Mouse (Mus musculus): ENCODE results near the gene Mogs. TPM values are rescaled to one million over a fixed set of nuclear protein-coding genes. Genes with fewer than 3 reads are reported as not detected.

Gene Mogs
- polyA plus RNA-seq, 1 experiment from 2014 or later = 8.8 TPM

DNA sequence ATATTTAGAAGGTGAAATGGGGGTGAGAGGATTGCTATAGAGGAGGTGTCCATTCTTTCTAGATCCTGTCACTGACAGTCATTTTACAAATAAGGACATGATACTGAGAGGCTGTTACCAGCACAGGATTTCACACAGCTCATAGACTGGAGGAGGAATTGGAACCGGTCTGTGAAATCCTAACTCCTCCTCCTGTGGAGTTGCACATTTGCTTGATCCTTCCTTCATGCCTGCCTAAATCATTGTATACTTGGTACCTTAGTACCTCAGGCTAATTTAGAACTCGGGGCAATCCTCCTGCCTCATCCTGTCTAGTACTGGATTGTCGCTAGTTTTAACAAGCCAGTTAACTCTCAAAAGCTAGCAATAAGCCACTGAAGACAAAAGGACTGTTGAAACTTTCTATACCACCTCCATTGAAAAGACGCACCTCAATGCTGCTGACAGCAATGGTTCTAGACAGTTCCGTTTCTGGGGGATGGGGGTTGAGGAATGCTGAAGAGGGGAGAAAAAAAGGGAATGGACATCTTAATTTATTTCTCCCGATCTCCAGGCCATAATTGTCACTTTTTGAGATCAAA lies 49.8 kb downstream of the Mogs start:
- H3K4me3 ChIP-seq (ENCODE audit: low read length) = peak overlapping the region; percentile 97
- no peaks in the 10 kb centered on the region for H3K36me3 ChIP-seq (ENCODE audit: control insufficient read depth, insufficient read depth, low read length)
- peaks cover 13% of the 10 kb centered on the region; the same call in 1 of the 2 replicates for H3K27me3 ChIP-seq (replicated peaks; ENCODE audit: control insufficient read depth, insufficient read depth, low read length)
- peak overlapping the region; percentile 93 for H3K9ac ChIP-seq (ENCODE audit: low read depth, low read length)
- H3K4me1 ChIP-seq (ENCODE audit: control insufficient read depth, insufficient read depth, low read length) = peaks cover 14% of the 10 kb centered on the region
- 0 out of 2 replicates have a peak, but pooled peaks have one; percentile 12 for ATAC-seq
- H3K9me3 ChIP-seq (ENCODE audit: control insufficient read depth, low read length) = no peaks in the 10 kb centered on the region
- WGBS = 3% methylated on average over 6 of the region's 6 CpGs
- peak overlapping the region; percentile 17; the same call in 1 of the 2 replicates for H3K27ac ChIP-seq (ENCODE audit: low read length)
- H3K4me2 ChIP-seq (ENCODE audit: low read depth, low read length) = peak overlapping the region; percentile 77

DNA sequence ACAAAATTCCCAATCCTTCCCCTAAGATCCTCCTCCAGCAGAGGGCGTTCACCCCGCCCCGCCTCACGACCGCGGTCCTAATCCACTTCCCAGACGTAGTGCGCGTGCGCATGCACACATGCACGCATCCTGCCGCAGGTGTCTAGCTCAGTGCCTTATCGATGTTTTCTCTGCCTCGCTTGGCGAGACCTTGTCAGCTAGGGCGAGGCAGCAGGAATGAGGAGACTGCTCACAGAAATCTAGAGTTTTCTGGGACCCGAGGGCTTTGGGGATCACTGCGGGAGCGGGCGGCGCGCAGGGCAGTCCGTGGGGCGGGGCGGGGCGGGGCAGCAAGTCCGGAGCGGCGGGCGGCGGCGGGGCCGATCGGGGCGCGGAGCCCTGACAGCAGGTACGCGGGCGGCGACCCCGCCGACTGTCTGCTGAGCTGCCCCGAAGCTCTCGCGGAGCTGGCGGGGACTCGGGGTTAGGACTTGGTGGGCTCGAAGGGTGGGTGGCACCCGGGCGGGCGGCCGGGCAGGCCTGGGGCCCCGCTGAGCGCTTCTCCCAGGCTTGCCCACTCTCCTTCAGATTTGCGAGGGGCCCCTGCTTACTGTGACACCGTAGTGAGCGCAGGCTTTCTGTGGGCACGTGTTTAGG lies 50.4 kb downstream of the Mogs start, which contains the start of gene Dctn1:
Dctn1 (plus strand) TSS at position 314 of the 636 bp plus-strand sequence.
- H3K4me2 ChIP-seq (ENCODE audit: low read depth, low read length) = peak within 1 kb of the TSS; percentile 77
- WGBS = under 1% methylated on average over 58 of the region's 58 CpGs
- H3K27me3 ChIP-seq (replicated peaks; ENCODE audit: control insufficient read depth, insufficient read depth, low read length) = peaks cover 11% of the 10 kb centered on the region; the same call in 1 of the 2 replicates
- peaks cover 14% of the 10 kb centered on the region for H3K4me1 ChIP-seq (ENCODE audit: control insufficient read depth, insufficient read depth, low read length)
- peak within 1 kb of the TSS; percentile 97 for H3K4me3 ChIP-seq (ENCODE audit: low read length)
- H3K27ac ChIP-seq (ENCODE audit: low read length) = peak within 1 kb of the TSS; percentile 84
- peak; percentile 84 for ATAC-seq
- no peaks in the 10 kb centered on the region for H3K9me3 ChIP-seq (ENCODE audit: control insufficient read depth, low read length)
- no peaks in the 10 kb centered on the region for H3K36me3 ChIP-seq (ENCODE audit: control insufficient read depth, insufficient read depth, low read length)
- H3K9ac ChIP-seq (ENCODE audit: low read depth, low read length) = peak within 1 kb of the TSS; percentile 93

DNA sequence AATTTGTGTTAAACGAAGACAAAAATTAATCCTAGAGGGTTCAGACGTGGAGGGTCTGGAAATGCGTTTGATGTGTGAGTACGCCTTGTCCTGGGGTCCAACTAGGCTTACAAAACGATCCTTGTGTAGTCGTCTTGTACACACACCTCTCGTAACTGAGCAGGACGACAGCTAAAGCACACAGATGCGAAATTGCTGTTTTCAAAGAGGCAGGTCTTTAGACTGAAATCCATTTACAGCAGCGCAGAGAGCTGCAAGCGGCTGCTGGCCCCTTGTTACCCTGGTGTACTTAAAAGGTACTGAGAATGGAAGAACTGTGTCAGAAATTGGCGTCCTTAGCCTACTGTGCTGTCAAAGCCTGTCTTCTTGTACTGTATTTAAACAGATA lies 50.9 kb downstream of the Mogs start:
- Histone ChIP-seq H3K4me3 (ENCODE audit: low read length) (peak overlapping the region; percentile 97), H3K4me2 (ENCODE audit: low read depth, low read length) (peak overlapping the region; percentile 77), H3K36me3 (ENCODE audit: control insufficient read depth, insufficient read depth, low read length) (no peaks in the 10 kb centered on the region), H3K4me1 (ENCODE audit: control insufficient read depth, insufficient read depth, low read length) (peaks cover 14% of the 10 kb centered on the region), H3K9me3 (ENCODE audit: control insufficient read depth, low read length) (no peaks in the 10 kb centered on the region), H3K27ac (ENCODE audit: low read length) (peak overlapping the region; percentile 84), H3K9ac (ENCODE audit: low read depth, low read length) (peak overlapping the region; percentile 93), H3K27me3 (replicated peaks; ENCODE audit: control insufficient read depth, insufficient read depth, low read length) (peaks cover 6% of the 10 kb centered on the region; the same call in 1 of the 2 replicates)
- WGBS = under 1% methylated on average over 12 of the region's 12 CpGs
- peak; percentile 17 for ATAC-seq

MicroRNAs within 50 kb of the gene (microRNA counts, 519-probe panel; counts per million panel counts)
- 1,672 counts per million, percentile 21 among the panel's probes with 10 or more counts for microRNA mmu-miR-3470a+mmu-miR-3470b

Small RNAs within 50 kb of the gene (microRNA-seq; reads per million reads assigned to microRNA genes)
- gene Mir3470a = not detected

Other genes starting within 250 kb of the Mogs start
- 1.2 and 1.5 TPM in 2 replicates for gene Sema4f, start 175.7 kb upstream of the Mogs start, polyA plus RNA-seq (2015; fragmentation: Nextera tagmentation; extraction: Ambion mirVana)
- 0.34 and 0.62 TPM in 2 replicates for gene M1ap, start 168.6 kb upstream of the Mogs start, polyA plus RNA-seq (2015; fragmentation: Nextera tagmentation; extraction: Ambion mirVana)
- gene Dok1, start 82.0 kb upstream of the Mogs start, polyA plus RNA-seq (2015; fragmentation: Nextera tagmentation; extraction: Ambion mirVana) = 9.5 and 9.6 TPM in 2 replicates
- gene Loxl3, start 81.3 kb upstream of the Mogs start, polyA plus RNA-seq (2015; fragmentation: Nextera tagmentation; extraction: Ambion mirVana) = 11.3 and 11.9 TPM in 2 replicates
- gene Aup1, start 61.0 kb upstream of the Mogs start, polyA plus RNA-seq (2015; fragmentation: Nextera tagmentation; extraction: Ambion mirVana) = 258 and 265 TPM in 2 replicates
- gene Htra2, start 60.2 kb upstream of the Mogs start, polyA plus RNA-seq (2015; fragmentation: Nextera tagmentation; extraction: Ambion mirVana) = 66.0 and 68.5 TPM in 2 replicates
- 24.0 and 28.7 TPM in 2 replicates for gene Dqx1, start 57.7 kb upstream of the Mogs start, polyA plus RNA-seq (2015; fragmentation: Nextera tagmentation; extraction: Ambion mirVana)
- gene Tlx2, start 45.2 kb upstream of the Mogs start, polyA plus RNA-seq (2015; fragmentation: Nextera tagmentation; extraction: Ambion mirVana) = 9.3 and 10.4 TPM in 2 replicates
- 27.2 and 29.7 TPM in 2 replicates for gene Pcgf1, start 37.6 kb upstream of the Mogs start, polyA plus RNA-seq (2015; fragmentation: Nextera tagmentation; extraction: Ambion mirVana)
- gene Lbx2, start 29.1 kb upstream of the Mogs start, polyA plus RNA-seq (2015; fragmentation: Nextera tagmentation; extraction: Ambion mirVana) = 0.58 and 0.62 TPM in 2 replicates
- gene Ccdc142, start 13.9 kb upstream of the Mogs start, polyA plus RNA-seq (2015; fragmentation: Nextera tagmentation; extraction: Ambion mirVana) = 1.7 and 3.0 TPM in 2 replicates
- gene Gm42688, start 13.9 kb upstream of the Mogs start, polyA plus RNA-seq (2015; fragmentation: Nextera tagmentation; extraction: Ambion mirVana) = 1.7 and 2.0 TPM in 2 replicates
- 118 and 134 TPM in 2 replicates for gene Mrpl53, start 6.5 kb upstream of the Mogs start, polyA plus RNA-seq (2015; fragmentation: Nextera tagmentation; extraction: Ambion mirVana)
- gene Wbp1, start 6.1 kb downstream of the Mogs start, polyA plus RNA-seq (2015; fragmentation: Nextera tagmentation; extraction: Ambion mirVana) = 94.4 and 95.5 TPM in 2 replicates
- gene Ino80b, start 9.9 kb downstream of the Mogs start, polyA plus RNA-seq (2015; fragmentation: Nextera tagmentation; extraction: Ambion mirVana) = 8.2 and 8.8 TPM in 2 replicates
- 24.4 and 26.1 TPM in 2 replicates for gene Rtkn, start 20.0 kb downstream of the Mogs start, polyA plus RNA-seq (2015; fragmentation: Nextera tagmentation; extraction: Ambion mirVana)
- 2.9 and 4.6 TPM in 2 replicates for gene Wdr54, start 40.9 kb downstream of the Mogs start, polyA plus RNA-seq (2015; fragmentation: Nextera tagmentation; extraction: Ambion mirVana)
- 1.9 and 2.4 TPM in 2 replicates for gene 1700003E16Rik, start 40.9 kb downstream of the Mogs start, polyA plus RNA-seq (2015; fragmentation: Nextera tagmentation; extraction: Ambion mirVana)
- 73.5 and 84.5 TPM in 2 replicates for gene Dctn1, start 50.4 kb downstream of the Mogs start, polyA plus RNA-seq (2015; fragmentation: Nextera tagmentation; extraction: Ambion mirVana)
- gene Slc4a5, start 104.3 kb downstream of the Mogs start, polyA plus RNA-seq (2015; fragmentation: Nextera tagmentation; extraction: Ambion mirVana) = 0.56 and 1.2 TPM in 2 replicates
- 36.4 and 43.5 TPM in 2 replicates for gene Mthfd2, start 210.4 kb downstream of the Mogs start, polyA plus RNA-seq (2015; fragmentation: Nextera tagmentation; extraction: Ambion mirVana)
- gene Mob1a, start 210.5 kb downstream of the Mogs start, polyA plus RNA-seq (2015; fragmentation: Nextera tagmentation; extraction: Ambion mirVana) = 50.8 and 52.8 TPM in 2 replicates
- 173 and 186 TPM in 2 replicates for gene Bola3, start 233.7 kb downstream of the Mogs start, polyA plus RNA-seq (2015; fragmentation: Nextera tagmentation; extraction: Ambion mirVana)